Mouse (Mus musculus) testis, adult 2 months (tissue): Measurements from ENCODE around the gene Gm17490. TPM values are rescaled to one million over a fixed set of nuclear protein-coding genes. Genes with fewer than 3 reads are reported as not detected.

Experiments used
- H3K27ac ChIP-seq: fragments of 200-500 bp; 2 replicates; pipeline ENCODE4 v1.5.1; 2012; ENCODE audit warnings: low read depth, low read length; ENCODE audit not compliant: control insufficient read depth, insufficient read depth
- H3K27me3 ChIP-seq: fragments of 200-500 bp; 2 replicates; pipeline ENCODE4 v1.6.1; 2012; ENCODE audit warnings: mild to moderate bottlenecking, low read length, moderate library complexity; ENCODE audit not compliant: control insufficient read depth, insufficient read depth
- H3K36me3 ChIP-seq: fragments of 200-500 bp; 2 replicates; pipeline ENCODE4 v1.6.1; 2012; ENCODE audit warnings: mild to moderate bottlenecking, low read length; ENCODE audit not compliant: control insufficient read depth, insufficient read depth
- H3K4me1 ChIP-seq: fragments of 200-500 bp; 2 replicates; pipeline ENCODE4 v1.6.1; 2012; ENCODE audit warnings: low read length; ENCODE audit not compliant: control insufficient read depth, insufficient read depth
- H3K4me3 ChIP-seq: fragments of 200-500 bp; 2 replicates; pipeline ENCODE4 v1.5.1; 2012; ENCODE audit warnings: low read depth, mild to moderate bottlenecking, low read length, moderate library complexity, mixed read lengths; ENCODE audit not compliant: control insufficient read depth
- CTCF ChIP-seq: fragments of 200-500 bp; IDR thresholded peaks from 2 replicates; pipeline ENCODE4 v1.5.1; 2012; ENCODE audit warnings: low read depth, mild to moderate bottlenecking, inconsistent platforms, low read length, moderate library complexity; ENCODE audit not compliant: control insufficient read depth, insufficient read depth, insufficient replicate concordance
- POLR2A ChIP-seq: fragments of 200-500 bp; IDR thresholded peaks from 2 replicates; pipeline ENCODE4 v1.6.1; 2012; ENCODE audit warnings: low read depth, mild to moderate bottlenecking, inconsistent platforms, low read length, moderate library complexity; ENCODE audit not compliant: control insufficient read depth
- polyA plus RNA-seq: library from polyadenylated mRNA; depleted of rRNA; stranded (reverse); fragments of >200 nt; gene quantifications from 2 replicates; pipeline ENCODE4 v1.2.3, GENCODE M21; 2012

Gene Gm17490
- polyA plus RNA-seq, 1 experiment: not detected

DNA sequence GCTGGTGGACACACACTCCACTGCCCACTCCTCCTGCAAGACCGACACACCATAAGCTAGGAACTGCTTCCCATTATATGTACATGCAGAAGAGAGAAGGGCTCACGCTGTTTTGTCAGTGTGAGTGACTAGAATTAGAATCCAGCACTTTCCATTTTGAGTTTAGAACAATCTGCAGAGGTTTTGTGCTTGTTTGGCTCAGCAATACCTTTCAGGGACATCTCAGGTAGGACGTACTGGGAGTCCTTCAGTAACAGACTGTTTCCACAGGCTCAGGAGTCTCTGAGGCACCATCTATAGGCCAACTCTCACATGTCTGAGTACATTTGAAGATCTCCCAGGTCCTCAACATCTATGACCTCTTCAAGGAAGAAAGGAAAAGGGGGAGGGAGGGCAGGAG lies 26.1 kb upstream of the Gm17490 start:
- TF ChIP-seq CTCF (no peak), POLR2A (no peak)
- H3K36me3 ChIP-seq: no peaks in the 10 kb centered on the region
- H3K27me3 ChIP-seq: no peaks in the 10 kb centered on the region
- no peak overlapping the region for H3K4me3 ChIP-seq
- H3K27ac ChIP-seq: no peak overlapping the region
- peaks cover 2% of the 10 kb centered on the region; the same call in 1 of the 2 replicates for H3K4me1 ChIP-seq

DNA sequence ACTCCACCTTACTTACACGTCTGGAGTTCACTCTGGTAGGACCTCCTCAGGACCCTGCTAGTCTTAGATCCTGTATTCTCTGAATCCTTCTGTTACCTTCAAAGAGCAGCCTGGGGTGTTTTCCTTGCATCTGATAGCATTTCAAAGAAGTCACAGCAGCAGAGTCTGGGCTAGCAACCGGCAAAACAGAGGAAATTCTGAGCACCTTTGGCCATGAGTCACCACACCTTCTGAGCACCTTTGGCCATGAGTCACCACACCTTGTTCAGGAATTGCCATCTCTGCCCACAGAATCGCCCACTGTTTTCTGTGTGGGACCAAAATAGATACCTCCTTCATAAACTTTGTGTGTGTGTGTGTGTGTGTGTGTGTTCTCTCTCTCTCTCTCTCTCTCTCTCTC lies 25.4 kb upstream of the Gm17490 start:
- no peak overlapping the region for H3K4me3 ChIP-seq
- no peaks in the 10 kb centered on the region for H3K27me3 ChIP-seq
- no peaks in the 10 kb centered on the region for H3K36me3 ChIP-seq
- no peak overlapping the region for H3K27ac ChIP-seq
- peaks cover 2% of the 10 kb centered on the region; the same call in 1 of the 2 replicates for H3K4me1 ChIP-seq
- TF ChIP-seq CTCF: no peak
- TF ChIP-seq POLR2A: no peak

GRCm38 (mm10) chr2:11645297-11645696 lies 19.2 kb upstream of the Gm17490 start:
- Histone ChIP-seq H3K4me1 (no peaks in the 10 kb centered on the region), H3K27me3 (no peaks in the 10 kb centered on the region), H3K4me3 (no peak overlapping the region), H3K27ac (no peak overlapping the region), H3K36me3 (no peaks in the 10 kb centered on the region)
- TF ChIP-seq CTCF (no peak), POLR2A (no peak)

DNA sequence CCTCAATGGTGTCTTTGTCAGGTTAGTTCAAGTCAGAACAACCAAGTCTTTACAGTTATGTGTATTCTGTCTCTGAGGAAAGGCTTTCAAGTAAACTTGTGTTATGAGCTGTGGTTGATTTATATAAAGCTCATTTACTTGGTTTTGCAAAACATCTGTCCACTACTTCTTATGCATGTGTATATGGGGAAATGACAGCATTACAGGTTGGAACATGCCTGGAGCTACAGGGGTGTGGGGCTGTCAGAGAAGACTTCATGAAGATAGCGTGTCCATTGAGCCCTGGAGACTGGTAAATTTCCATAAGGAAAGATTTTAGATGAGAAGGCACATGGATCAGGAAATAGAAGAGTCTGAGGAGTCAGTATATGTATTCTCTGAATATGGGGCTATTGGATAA lies 18.0 kb upstream of the Gm17490 start:
- Histone ChIP-seq H3K36me3 (no peaks in the 10 kb centered on the region), H3K27ac (no peak overlapping the region), H3K4me1 (no peaks in the 10 kb centered on the region), H3K4me3 (no peak overlapping the region), H3K27me3 (no peaks in the 10 kb centered on the region)
- TF ChIP-seq CTCF (no peak), POLR2A (no peak)

- Histone ChIP-seq H3K36me3 (no peaks in the 10 kb centered on the region), H3K27ac (no peak within 1 kb of the TSS), H3K4me1 (no peaks in the 10 kb centered on the region), H3K4me3 (no peak within 1 kb of the TSS), H3K27me3 (no peaks in the 10 kb centered on the region)
- TF ChIP-seq POLR2A: no peak
- no peak for TF ChIP-seq CTCF
Measured at GRCm38 (mm10) chr2:11642451-11642941, 16.4 kb upstream of the Gm17490 start, which contains the start of gene Il2ra. Il2ra (plus strand) TSS chr2:11642807.

GRCm38 (mm10) chr2:11637115-11637514 lies 11.1 kb upstream of the Gm17490 start:
- Histone ChIP-seq H3K27ac (no peak overlapping the region), H3K4me1 (no peaks in the 10 kb centered on the region), H3K4me3 (no peak overlapping the region), H3K27me3 (no peaks in the 10 kb centered on the region), H3K36me3 (no peaks in the 10 kb centered on the region)
- no peak for TF ChIP-seq CTCF

GRCm38 (mm10) chr2:11636138-11636480 lies 10.0 kb upstream of the Gm17490 start:
- no peak for TF ChIP-seq CTCF
- TF ChIP-seq POLR2A: no peak
- H3K36me3 ChIP-seq: no peaks in the 10 kb centered on the region
- no peak overlapping the region for H3K27ac ChIP-seq
- H3K27me3 ChIP-seq: no peaks in the 10 kb centered on the region
- no peak overlapping the region for H3K4me3 ChIP-seq
- no peaks in the 10 kb centered on the region for H3K4me1 ChIP-seq

DNA sequence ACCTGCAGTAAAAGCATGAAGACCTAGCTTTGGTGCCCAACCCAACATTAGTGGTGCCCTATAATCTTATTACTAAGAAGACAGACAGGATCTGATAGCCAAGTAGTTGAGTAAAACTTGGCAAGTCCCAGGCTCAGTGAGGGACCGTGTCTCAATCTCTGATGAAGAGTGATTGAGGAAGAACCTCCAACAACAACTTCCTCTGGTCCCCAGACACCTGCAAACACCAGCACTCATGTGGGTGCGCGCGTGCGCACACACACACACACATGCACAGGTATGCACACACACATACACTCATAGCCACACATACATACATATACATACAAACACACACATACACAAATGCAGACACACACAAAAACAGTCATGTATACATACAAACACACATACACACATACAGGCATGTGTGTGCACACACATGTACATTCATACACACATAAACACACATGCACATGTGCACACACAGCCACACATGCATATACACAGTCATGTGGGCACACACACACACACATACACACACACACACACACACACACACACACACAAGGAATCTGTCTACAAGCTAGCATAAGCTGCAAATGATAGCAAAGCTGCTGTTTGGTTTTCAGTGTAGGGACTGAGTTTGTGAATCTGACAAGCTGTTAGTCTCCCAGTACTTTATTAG lies 9.5 kb upstream of the Gm17490 start:
- Histone ChIP-seq H3K27ac (no peak overlapping the region), H3K4me1 (no peaks in the 10 kb centered on the region), H3K27me3 (no peaks in the 10 kb centered on the region), H3K36me3 (no peaks in the 10 kb centered on the region), H3K4me3 (no peak overlapping the region)
- TF ChIP-seq POLR2A (no peak), CTCF (no peak)
